Mouse (Mus musculus) left cerebral cortex, adult 11 months (tissue): ENCODE measurements at regions not wholly inside any gene's neighbourhood (a gene's known extent, or its start where the extent isn't known, plus 50 kb on each side); places are given as distances from the start of the nearest gene placed in this dataset.

Experiments used
- DNase-seq: peaks from one replicate; pipeline ENCODE4 v3.0.0; 2022; ENCODE audit warnings: low spot score

- DNase-seq, result no peak
Observed at GRCm38 (mm10) chr7:130037573-130037925, 445.9 kb downstream of the Wdr11 start.

- DNase-seq, result no peak
Observed at GRCm38 (mm10) chr7:130040596-130040995, 448.9 kb downstream of the Wdr11 start.

- DNase-seq, result no peak
Observed at GRCm38 (mm10) chr7:130041402-130041965, 449.8 kb downstream of the Wdr11 start.

- no peak for DNase-seq
Observed at GRCm38 (mm10) chr7:130042296-130042910, 450.7 kb downstream of the Wdr11 start.

- no peak for DNase-seq
Observed at GRCm38 (mm10) chr7:130043397-130044234, 452.0 kb downstream of the Wdr11 start.

GRCm38 (mm10) chr7:130044235-130044553 lies 452.5 kb downstream of the Wdr11 start:
- no peak for DNase-seq

- DNase-seq, result no peak
Observed at GRCm38 (mm10) chr7:130044581-130044980, 452.9 kb downstream of the Wdr11 start.

GRCm38 (mm10) chr7:130046086-130046485 lies 454.4 kb downstream of the Wdr11 start:
- no peak for DNase-seq

GRCm38 (mm10) chr7:130047293-130048034 lies 455.8 kb downstream of the Wdr11 start:
- DNase-seq, result no peak

- no peak for DNase-seq
Observed at GRCm38 (mm10) chr7:130048106-130048772, 456.6 kb downstream of the Wdr11 start.

GRCm38 (mm10) chr7:130049461-130049860 lies 457.8 kb downstream of the Wdr11 start:
- no peak for DNase-seq

GRCm38 (mm10) chr7:130050120-130050519 lies 458.5 kb downstream of the Wdr11 start:
- DNase-seq, result no peak

GRCm38 (mm10) chr7:130052376-130052775 lies 460.7 kb downstream of the Wdr11 start:
- no peak for DNase-seq

GRCm38 (mm10) chr7:130057708-130058107 lies 462.5 kb downstream of the Ate1 start:
- DNase-seq, result no peak

- DNase-seq, result no peak
Observed at GRCm38 (mm10) chr7:130058267-130058666, 461.9 kb downstream of the Ate1 start.

- DNase-seq, result no peak
Observed at GRCm38 (mm10) chr7:130059684-130060607, 460.2 kb downstream of the Ate1 start.

GRCm38 (mm10) chr7:130064500-130064899 lies 455.7 kb downstream of the Ate1 start:
- DNase-seq, result no peak

GRCm38 (mm10) chr7:130068316-130068715 lies 451.9 kb downstream of the Ate1 start:
- no peak for DNase-seq

GRCm38 (mm10) chr7:130073388-130073787 lies 446.8 kb downstream of the Ate1 start:
- no peak for DNase-seq

GRCm38 (mm10) chr7:130073890-130074819 lies 446.0 kb downstream of the Ate1 start:
- DNase-seq, result peak; percentile 28
